ENCODE assay signal across 8 mouse cellular contexts in genomic region chr6:84061328-84061727, GRCm38 (mm10). TPM values are rescaled to one million over a fixed set of nuclear protein-coding genes. Genes with fewer than 3 reads are reported as not detected.
A peak's percentile ranks its signal among the peaks of the same experiment; 100 is the strongest.
DNase-seq lines count a peak whose midpoint lies in the region; ATAC-seq lines count a peak whose summit lies in the region.
"Had no signal": no experiment of that assay in that cellular context is flagged by ENCODE, and none has a peak within 500 bp of the region (broad histone marks: within the 10 kb centered on the region; RNA-seq: fewer than 3 reads in every experiment).

No protein-coding gene starts in this region.

- no peaks in the 10 kb centered on the region for H3K36me3 ChIP-seq in hindbrain, embryonic 16.5 days (ENCODE audit: control insufficient read depth, insufficient read depth, low read length)
- H3K36me3 ChIP-seq in liver, embryonic 13.5 days = no peaks in the 10 kb centered on the region

- no peak overlapping the region for H3K9ac ChIP-seq in hindbrain, embryonic 16.5 days (ENCODE audit: low read depth, low read length)
- H3K9ac ChIP-seq in liver, embryonic 13.5 days = no peak overlapping the region

- no peak overlapping the region for H3K27ac ChIP-seq in hindbrain, embryonic 16.5 days (ENCODE audit: low read depth, low read length)
- no peak overlapping the region for H3K27ac ChIP-seq in liver, embryonic 13.5 days

- no peaks in the 10 kb centered on the region for H3K27me3 ChIP-seq in hindbrain, embryonic 16.5 days (replicated peaks; ENCODE audit: control insufficient read depth, insufficient read depth, low read length)
- H3K27me3 ChIP-seq in liver, embryonic 13.5 days = no peaks in the 10 kb centered on the region

- peak; percentile 62 to 68 for DNase-seq in right cerebral cortex, adult 2 months (ENCODE audit: low spot score in 2 of 2)
- DNase-seq in right cerebral cortex, postnatal 25 days = no peak
- DNase-seq in adrenal gland, adult 2 months = peak; percentile 53
- DNase-seq in embryo, embryonic 9.5 days (ENCODE audit: extremely low spot score) = peak; percentile 65
- DNase-seq in liver, embryonic 13.5 days = peak; percentile 18
- DNase-seq in retina, postnatal 1 day = peak; percentile 76

- no peaks in the 10 kb centered on the region for H3K9me3 ChIP-seq in hindbrain, embryonic 16.5 days (ENCODE audit: control insufficient read depth, low read length)
- H3K9me3 ChIP-seq in liver, embryonic 13.5 days (replicated peaks) = no peaks in the 10 kb centered on the region

- no peak overlapping the region for H3K4me2 ChIP-seq in hindbrain, embryonic 16.5 days (ENCODE audit: low read length)
- no peak overlapping the region for H3K4me2 ChIP-seq in liver, embryonic 13.5 days

- ATAC-seq in hindbrain, embryonic 16.5 days = peak; percentile 60
- ATAC-seq in liver, embryonic 13.5 days (ENCODE audit: low read depth) = no peak

- no peak overlapping the region for H3K4me3 ChIP-seq in hindbrain, embryonic 16.5 days (ENCODE audit: low read length)
- H3K4me3 ChIP-seq in liver, embryonic 13.5 days (replicated peaks) = no peak overlapping the region

- H3K4me1 ChIP-seq in hindbrain, embryonic 16.5 days (ENCODE audit: control insufficient read depth, insufficient read depth, low read depth, low read length) = no peaks in the 10 kb centered on the region
- no peaks in the 10 kb centered on the region for H3K4me1 ChIP-seq in liver, embryonic 13.5 days (replicated peaks)

- 6% methylated on average over 5 of the region's 5 CpGs for WGBS in hindbrain, embryonic 16.5 days
- WGBS in liver, embryonic 13.5 days (ENCODE audit: insufficient replicate concordance) = 2% methylated on average over 5 of the region's 5 CpGs

RNA-seq across cellular contexts. Expression of gene Dysf, which starts 52.9 kb away (rescaled TPM):
- 10 to 100 TPM; 54.4 to 64.2 TPM for total RNA-seq in adrenal gland, adult 2 months (2021)
- 21.3 and 31.0 TPM in 2 replicates for polyA plus RNA-seq in adrenal gland, adult 2 months (2012; rRNA removed)
- polyA plus RNA-seq in hindbrain, embryonic 16.5 days (2015; fragmentation: Nextera tagmentation; extraction: Ambion mirVana) = 2.1 and 2.5 TPM in 2 replicates
- polyA plus RNA-seq in liver, embryonic 13.5 days (2015; fragmentation: Nextera tagmentation; extraction: Ambion mirVana) = 1.0 and 1.9 TPM in 2 replicates
- total RNA-seq: hematopoietic stem cell, adult 5-6 weeks had no signal
